Mouse (Mus musculus) T-helper 17 cell (primary cell): Measurements from ENCODE around the gene Sox30.

Experiments
- in situ Hi-C, 2 experiments: fragments of 300-600 bp; cut with MboI, MseI; formaldehyde crosslinking; loops; 1 replicate in 1 of 2; 2 replicates in 1 of 2; pipeline ENCODE4 v1.15.1; 2025; ENCODE audit warnings: high pct_unique_total_duplicates in 2 of 2

The Sox30 gene

GRCm38 (mm10) chr11:46054911-46055895 lies 75.1 kb downstream of the Sox30 start:
- in situ Hi-C loops, result loop anchor here (5.0 kb wide), 1 partner anchor 72 kb away; no protein-coding TSS in a partner anchor

GRCm38 (mm10) chr11:46055896-46056769 lies 76.0 kb downstream of the Sox30 start, which contains the start of gene Adam19:
Gene Adam19, plus strand, starts transcription at chr11:46055992.
- in situ Hi-C loops, result loop anchor here (5.0 kb wide), 1 partner anchor 71 kb away; no protein-coding TSS in a partner anchor

GRCm38 (mm10) chr11:46056770-46057411 lies 76.8 kb downstream of the Sox30 start:
- in situ Hi-C loops, result loop anchor here (5.0 kb wide), 1 partner anchor 70 kb away; no protein-coding TSS in a partner anchor

- in situ Hi-C loops, result loop anchor here (5.0 kb wide), 1 partner anchor 69 kb away; no protein-coding TSS in a partner anchor
These were observed 77.9 kb downstream of the Sox30 start for GRCm38 (mm10) chr11:46058011-46058410.

- in situ Hi-C loops, result loop anchor here (5.0 kb wide), 1 partner anchor 68 kb away; no protein-coding TSS in a partner anchor
These were observed 78.8 kb downstream of the Sox30 start for GRCm38 (mm10) chr11:46058916-46059315.

- in situ Hi-C loops, result loop anchor here (5.0 kb wide), 2 partner anchors 37 to 67 kb away; no protein-coding TSS in a partner anchor
These were observed 80.0 kb downstream of the Sox30 start for GRCm38 (mm10) chr11:46059887-46060650.

GRCm38 (mm10) chr11:46060651-46061020 lies 80.5 kb downstream of the Sox30 start:
- in situ Hi-C loops, result loop anchor here in 1 of 2 experiments (5.0 kb wide), 1 partner anchor 37 kb away; no protein-coding TSS in a partner anchor

GRCm38 (mm10) chr11:46061776-46062445 lies 81.8 kb downstream of the Sox30 start:
- in situ Hi-C loops, result loop anchor here in 1 of 2 experiments (5.0 kb wide), 1 partner anchor 35 kb away; no protein-coding TSS in a partner anchor

- in situ Hi-C loops, result loop anchor here in 1 of 2 experiments (5.0 kb wide), 1 partner anchor 35 kb away; no protein-coding TSS in a partner anchor
These were observed 82.5 kb downstream of the Sox30 start for GRCm38 (mm10) chr11:46062569-46062968.

GRCm38 (mm10) chr11:46062993-46063731 lies 83.1 kb downstream of the Sox30 start:
- in situ Hi-C loops, result loop anchor here in 1 of 2 experiments (5.0 kb wide), 1 partner anchor 34 kb away; no protein-coding TSS in a partner anchor

- in situ Hi-C loops, result loop anchor here in 1 of 2 experiments (5.0 kb wide), 1 partner anchor 33 kb away; no protein-coding TSS in a partner anchor
These were observed 84.7 kb downstream of the Sox30 start for GRCm38 (mm10) chr11:46064767-46065166.

GRCm38 (mm10) chr11:46065201-46066011 lies 85.3 kb downstream of the Sox30 start:
- in situ Hi-C loops, result no loop called here
